Mouse (Mus musculus) small intestine, adult 2 months (tissue): ENCODE measurements around the gene Zfp1.

ENCODE experiments used
- CTCF ChIP-seq: fragments of 200-500 bp; IDR thresholded peaks from 2 replicates; pipeline ENCODE4 v1.5.1; 2012; ENCODE audit warnings: low read depth, mild to moderate bottlenecking, control low read depth, inconsistent platforms, low read length, moderate library complexity, mixed read lengths; ENCODE audit not compliant: insufficient replicate concordance, insufficient read length; ENCODE audit errors: extremely low read depth
- POLR2A ChIP-seq: fragments of 200-500 bp; IDR thresholded peaks from 2 replicates; pipeline ENCODE4 v1.6.1; 2012; ENCODE audit warnings: low read depth, mild to moderate bottlenecking, control low read depth, inconsistent platforms, low read length, moderate library complexity

DNA sequence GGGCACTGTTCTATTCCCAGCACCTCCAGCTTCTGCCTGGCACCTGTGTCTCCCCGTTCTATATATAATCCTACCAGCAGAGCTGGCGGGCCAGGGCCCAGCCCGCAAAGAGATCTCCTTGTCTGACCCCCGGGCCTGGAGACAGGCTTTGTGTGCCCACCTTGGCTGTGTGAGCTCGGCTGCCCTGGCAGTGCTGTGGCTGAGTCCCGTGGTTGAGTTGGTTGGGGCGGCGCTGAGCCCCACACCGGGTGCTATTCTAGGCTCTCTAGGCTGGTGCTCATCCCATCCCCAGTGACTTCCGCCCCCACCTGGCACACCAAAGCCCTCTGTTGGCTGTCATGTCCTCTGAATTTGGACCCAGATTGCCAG is 18.4 kb upstream of the Zfp1 start:
- TF ChIP-seq POLR2A (no peak), CTCF (no peak)
